Mouse (Mus musculus) adrenal gland, postnatal 4 days (tissue): ENCODE results near the gene Gm7347. TPM values are rescaled to one million over a fixed set of nuclear protein-coding genes. Genes with fewer than 3 reads are reported as not detected.
"Not testable (repeated sequence)": the region's sequence is repeated elsewhere in the genome, so short reads cannot be mapped to it uniquely, and the experiment has no call there.

Experiments
- DNase-seq, 2 experiments: peaks; one replicate each; pipeline ENCODE4 v3.0.0; 2021 to 2022; ENCODE audit warnings: low spot score in 2 of 2, mixed read lengths in 2 of 2
- long read RNA-seq, 2 experiments: library from polyadenylated mRNA; stranded (forward); transcript quantifications; one replicate each; pipeline ENCODE4 v2.0.0; 2021
- total RNA-seq, 2 experiments: library from RNA; stranded (reverse); gene quantifications; 2 replicates each; pipeline ENCODE4 v1.2.3; 2021

The Gm7347 gene
- not detected for total RNA-seq
- long read RNA-seq, experiment 1, result 0 reads
- long read RNA-seq, experiment 2, result 0 reads

DNA sequence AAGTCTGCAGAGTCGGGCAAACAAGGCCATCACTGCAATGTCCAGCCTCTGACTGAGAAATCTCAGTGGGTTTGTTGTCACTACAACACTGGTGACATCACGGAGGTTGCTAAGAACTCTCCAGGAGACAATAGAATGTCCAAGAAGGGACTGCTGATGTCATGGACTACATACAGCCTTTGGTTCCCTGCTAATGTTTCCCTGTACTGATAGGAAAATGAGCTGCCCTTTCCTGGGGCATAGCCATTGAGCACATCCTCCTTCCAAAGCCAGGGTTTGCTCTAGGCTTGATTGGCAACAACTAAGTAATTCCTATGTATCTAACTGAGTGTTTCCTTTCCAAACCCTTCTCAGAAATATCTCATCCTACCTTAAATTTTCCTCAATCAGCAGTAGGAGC, at the start of gene Gm7347:
Gm7347 (minus strand) TSS at position 101 of the 400 bp plus-strand sequence.
- DNase-seq, result not testable (repeated sequence)

DNA sequence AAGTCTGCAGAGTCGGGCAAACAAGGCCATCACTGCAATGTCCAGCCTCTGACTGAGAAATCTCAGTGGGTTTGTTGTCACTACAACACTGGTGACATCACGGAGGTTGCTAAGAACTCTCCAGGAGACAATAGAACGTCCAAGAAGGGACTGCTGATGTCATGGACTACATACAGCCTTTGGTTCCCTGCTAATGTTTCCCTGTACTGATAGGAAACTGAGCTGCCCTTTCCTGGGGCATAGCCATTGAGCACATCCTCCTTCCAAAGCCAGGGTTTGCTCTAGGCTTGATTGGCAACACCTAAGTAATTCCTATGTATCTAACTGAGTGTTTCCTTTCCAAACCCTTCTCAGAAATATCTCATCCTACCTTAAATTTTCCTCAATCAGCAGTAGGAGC, 46.9 kb upstream of the Gm7347 start, which contains the start of gene 5031410I06Rik:
5031410I06Rik (minus strand) TSS at position 101 of the 400 bp plus-strand sequence.
- not testable (repeated sequence) for DNase-seq

DNA sequence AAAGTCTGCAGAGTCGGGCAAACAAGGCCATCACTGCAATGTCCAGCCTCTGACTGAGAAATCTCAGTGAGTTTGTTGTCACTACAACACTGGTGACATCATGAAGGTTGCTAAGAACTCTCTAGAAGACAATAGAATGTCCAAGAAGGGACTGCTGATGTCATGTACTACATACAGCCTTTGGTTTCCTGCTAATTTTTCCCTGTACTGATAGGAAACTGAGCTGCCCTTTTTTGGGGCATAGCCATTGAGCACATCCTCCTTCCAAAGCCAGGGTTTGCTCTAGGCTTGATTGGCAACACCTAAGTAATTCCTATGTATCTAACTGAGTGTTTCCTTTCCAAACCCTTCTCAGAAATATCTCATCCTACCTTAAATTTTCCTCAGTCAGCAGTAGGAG, 30.8 kb upstream of the Gm7347 start, which contains the start of gene Gm10471:
Gm10471 (minus strand) TSS at position 101 of the 400 bp plus-strand sequence.
- DNase-seq, result not testable (repeated sequence)

DNA sequence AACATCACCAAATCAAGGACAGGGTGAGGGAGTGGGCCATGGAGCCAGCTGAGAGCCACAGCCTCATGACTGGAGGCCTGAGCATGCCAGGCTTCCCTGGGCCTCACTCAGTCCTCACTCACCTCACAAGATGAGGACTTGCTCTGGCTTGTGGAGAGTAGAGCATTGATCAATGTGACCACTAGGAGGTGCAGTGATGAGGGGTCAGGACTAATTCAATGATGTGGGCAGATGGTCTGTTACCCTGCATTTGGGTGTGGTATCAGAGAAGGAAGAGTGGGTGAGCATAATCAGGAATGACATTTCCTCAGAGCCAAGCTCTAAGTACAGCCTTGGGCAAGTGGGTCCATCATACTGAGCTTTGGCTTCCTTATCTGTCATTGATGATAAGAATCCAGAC, 20.6 kb upstream of the Gm7347 start:
- not testable (repeated sequence) for DNase-seq

DNA sequence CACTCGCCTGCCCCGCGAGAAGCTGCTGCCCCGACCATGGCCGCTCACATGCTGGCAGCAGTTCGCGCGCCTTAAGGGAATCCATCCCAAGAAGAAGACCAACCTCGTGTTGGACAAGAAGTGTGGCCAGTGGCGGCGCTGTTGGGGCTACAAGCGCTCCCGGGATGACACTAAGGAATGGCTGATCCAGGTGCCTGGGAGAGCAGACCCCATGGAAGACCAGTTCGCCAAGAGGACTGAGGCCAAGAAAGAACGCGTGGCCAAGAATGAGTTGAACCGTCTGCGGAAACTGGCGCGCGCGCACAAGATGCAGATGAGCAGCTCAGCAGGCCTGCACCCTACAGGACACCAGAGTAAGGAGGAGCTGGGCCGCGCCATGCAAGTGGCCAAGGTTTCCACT, 12.3 kb upstream of the Gm7347 start:
- DNase-seq, result no peak

DNA sequence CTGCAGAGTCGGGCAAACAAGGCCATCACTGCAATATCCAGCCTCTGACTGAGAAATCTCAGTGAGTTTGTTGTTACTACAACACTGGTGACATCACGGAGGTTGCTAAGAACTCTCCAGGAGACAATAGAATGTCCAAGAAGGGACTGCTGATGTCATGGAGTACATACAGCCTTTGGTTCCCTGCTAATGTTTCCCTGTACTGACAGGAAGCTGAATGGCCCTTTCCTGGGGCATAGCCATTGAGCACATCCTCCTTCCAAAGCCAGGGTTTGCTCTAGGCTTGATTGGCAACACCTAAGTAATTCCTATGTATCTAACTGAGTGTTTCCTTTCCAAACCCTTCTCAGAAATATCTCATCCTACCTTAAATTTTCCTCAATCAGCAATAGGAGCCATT, 18.9 kb downstream of the Gm7347 start, which contains the start of gene Speer4a:
Speer4a (minus strand) TSS at position 101 of the 400 bp plus-strand sequence.
- DNase-seq, result not testable (repeated sequence)

DNA sequence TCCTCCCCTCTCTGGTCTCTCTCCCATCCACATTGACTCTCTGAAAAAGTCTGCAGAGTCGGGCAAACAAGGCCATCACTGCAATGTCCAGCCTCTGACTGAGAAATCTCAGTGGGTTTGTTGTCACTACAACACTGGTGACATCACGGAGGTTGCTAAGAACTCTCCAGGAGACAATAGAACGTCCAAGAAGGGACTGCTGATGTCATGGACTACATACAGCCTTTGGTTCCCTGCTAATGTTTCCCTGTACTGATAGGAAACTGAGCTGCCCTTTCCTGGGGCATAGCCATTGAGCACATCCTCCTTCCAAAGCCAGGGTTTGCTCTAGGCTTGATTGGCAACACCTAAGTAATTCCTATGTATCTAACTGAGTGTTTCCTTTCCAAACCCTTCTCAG, 35.6 kb downstream of the Gm7347 start, which contains the start of gene Gm5862:
Gm5862 (minus strand) TSS at position 101 of the 400 bp plus-strand sequence.
- DNase-seq, result not testable (repeated sequence)

DNA sequence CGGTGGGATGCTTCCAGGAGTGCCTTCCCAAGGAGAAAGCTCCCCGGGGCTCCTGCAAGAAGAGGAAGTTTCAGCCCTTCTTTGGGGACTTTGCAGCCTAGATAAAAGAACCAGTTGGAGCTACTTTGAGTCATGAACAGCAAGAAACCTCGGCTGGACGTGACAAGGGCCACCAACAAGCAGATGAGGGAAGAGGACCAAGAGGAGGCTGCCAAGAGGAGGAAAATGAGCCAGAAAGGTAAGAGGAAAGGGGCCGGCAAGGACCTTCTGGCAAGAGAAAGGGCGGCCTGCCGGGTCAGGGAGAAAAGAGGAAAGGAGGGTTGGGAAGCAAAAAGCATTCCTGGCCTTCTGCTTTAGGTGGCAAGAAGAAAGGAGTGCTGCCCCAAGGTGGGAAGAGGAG, 50.7 kb downstream of the Gm7347 start:
- DNase-seq, result not testable (repeated sequence)

DNA sequence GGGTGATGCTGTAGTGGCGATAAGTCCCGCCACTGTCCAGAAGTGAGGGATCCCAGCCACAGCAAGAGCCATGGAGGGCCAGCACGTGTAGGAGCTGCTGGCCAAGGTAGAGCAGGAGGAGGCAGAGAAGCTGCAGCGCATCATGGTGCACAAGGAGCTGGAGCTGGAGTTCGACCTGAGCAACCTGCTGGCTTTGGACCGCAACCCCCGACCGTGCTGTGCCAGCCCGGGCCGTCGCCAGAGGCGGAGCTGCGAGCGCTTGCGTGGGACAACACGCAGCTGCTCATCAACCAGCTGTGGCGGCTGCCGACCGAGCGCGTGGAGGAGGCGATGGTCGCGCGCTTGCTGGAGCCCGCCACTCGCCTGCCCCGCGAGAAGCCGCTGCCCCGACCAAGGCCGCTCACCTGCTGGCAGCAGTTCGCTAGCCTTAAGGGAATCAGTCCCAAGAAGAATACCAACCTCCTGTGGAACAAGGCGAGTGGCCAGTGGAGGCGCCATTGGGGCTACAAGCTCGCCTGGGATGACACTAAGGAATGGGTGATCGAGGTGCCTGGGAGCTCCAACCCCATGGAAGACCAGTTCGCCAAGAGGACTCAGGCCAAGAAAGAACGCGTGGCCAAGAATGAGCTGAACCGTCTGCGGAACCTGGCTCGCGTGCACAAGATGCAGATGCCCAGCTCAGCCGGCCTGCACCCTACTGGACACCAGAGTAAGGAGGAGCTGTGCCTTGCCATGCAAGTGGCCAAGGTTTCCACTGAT, 51.3 kb downstream of the Gm7347 start:
- peak; percentile 4 to 5 for DNase-seq

DNA sequence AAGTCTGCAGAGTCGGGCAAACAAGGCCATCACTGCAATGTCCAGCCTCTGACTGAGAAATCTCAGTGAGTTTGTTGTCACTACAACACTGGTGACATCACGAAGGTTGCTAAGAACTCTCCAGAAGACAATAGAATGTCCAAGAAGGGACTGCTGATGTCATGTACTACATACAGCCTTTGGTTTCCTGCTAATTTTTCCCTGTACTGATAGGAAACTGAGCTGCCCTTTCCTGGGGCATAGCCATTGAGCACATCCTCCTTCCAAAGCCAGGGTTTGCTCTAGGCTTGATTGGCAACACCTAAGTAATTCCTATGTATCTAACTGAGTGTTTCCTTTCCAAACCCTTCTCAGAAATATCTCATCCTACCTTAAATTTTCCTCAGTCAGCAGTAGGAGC, 53.7 kb downstream of the Gm7347 start, which contains the start of gene Gm1979:
Gm1979 (minus strand) TSS at position 101 of the 400 bp plus-strand sequence.
- DNase-seq, result not testable (repeated sequence)

Other genes starting within 250 kb of the Gm7347 start
- not detected for gene Gm21663, start 116.2 kb downstream of the Gm7347 start, total RNA-seq
- not detected for gene Gm21671, start 104.2 kb downstream of the Gm7347 start, total RNA-seq
- gene Gm21680, start 85.9 kb downstream of the Gm7347 start, total RNA-seq, result not detected
- not detected for gene Gm21698, start 69.9 kb downstream of the Gm7347 start, total RNA-seq
- gene Gm1979, start 53.8 kb downstream of the Gm7347 start, total RNA-seq, result not detected
- not detected for gene Gm5862, start 35.7 kb downstream of the Gm7347 start, total RNA-seq
- under 1 TPM; 0.08 to 0.14 TPM for gene Speer4a, start 19.0 kb downstream of the Gm7347 start, total RNA-seq
- not detected for gene Gm10471, start 30.7 kb upstream of the Gm7347 start, total RNA-seq
- not detected for gene 5031410I06Rik, start 46.8 kb upstream of the Gm7347 start, total RNA-seq
- gene Gm10220, start 62.8 kb upstream of the Gm7347 start, total RNA-seq, result not detected
- gene Gm7361, start 199.1 kb upstream of the Gm7347 start, total RNA-seq, result under 1 TPM; 0.45 to 0.50 TPM